Mouse (Mus musculus) gastrocnemius, postnatal 14 days (tissue): ENCODE measurements at regions not wholly inside any gene's neighbourhood (a gene's known extent, or its start where the extent isn't known, plus 50 kb on each side); places are given as distances from the start of the nearest gene placed in this dataset.

Experiments used
- DNase-seq: peaks from one replicate; pipeline ENCODE4 v3.0.0; 2021; ENCODE audit warnings: mixed read lengths
- intact Hi-C: fragments of 180-260 bp; cut with DNase I; formaldehyde crosslinking; loops from one replicate; pipeline ENCODE4 v1.15.1; 2025; ENCODE audit warnings: low total_unique reads

- intact Hi-C loops: no loop called here
- no peak for DNase-seq
Measured at GRCm38 (mm10) chr5:132652201-132652600, 109.1 kb upstream of the Auts2 start.

- no peak for DNase-seq
- intact Hi-C loops: no loop called here
Measured at GRCm38 (mm10) chr5:132649771-132650170, 106.6 kb upstream of the Auts2 start.

- intact Hi-C loops: no loop called here
- peak; percentile 34 for DNase-seq
Measured at GRCm38 (mm10) chr5:132648751-132649150, 105.6 kb upstream of the Auts2 start.

GRCm38 (mm10) chr5:132644646-132645172 is 101.6 kb upstream of the Auts2 start:
- intact Hi-C loops: no loop called here
- no peak for DNase-seq

- DNase-seq: no peak
- intact Hi-C loops: no loop called here
Measured at GRCm38 (mm10) chr5:132643270-132643669, 100.1 kb upstream of the Auts2 start.

- peak; percentile 17 for DNase-seq
- intact Hi-C loops: no loop called here
Measured at GRCm38 (mm10) chr5:132633198-132633884, 90.2 kb upstream of the Auts2 start.

GRCm38 (mm10) chr5:132621751-132622150 is 78.6 kb upstream of the Auts2 start:
- intact Hi-C loops: no loop called here
- no peak for DNase-seq

GRCm38 (mm10) chr5:132617241-132617640 is 74.1 kb upstream of the Auts2 start:
- no peak for DNase-seq
- intact Hi-C loops: no loop called here

GRCm38 (mm10) chr5:132609251-132609650 is 66.1 kb upstream of the Auts2 start:
- DNase-seq: no peak

GRCm38 (mm10) chr5:132606216-132606615 is 63.1 kb upstream of the Auts2 start:
- no peak for DNase-seq
- intact Hi-C loops: no loop called here

More at GRCm38 (mm10) chr5:132609251-132609650, 66.1 kb upstream of the Auts2 start:
- intact Hi-C loops: no loop called here

GRCm38 (mm10) chr5:132594796-132595195 is 51.7 kb upstream of the Auts2 start:
- DNase-seq: no peak
- intact Hi-C loops: no loop called here
